ENCODE assay signal across 18 mouse cellular contexts in the genomic region with DNA sequence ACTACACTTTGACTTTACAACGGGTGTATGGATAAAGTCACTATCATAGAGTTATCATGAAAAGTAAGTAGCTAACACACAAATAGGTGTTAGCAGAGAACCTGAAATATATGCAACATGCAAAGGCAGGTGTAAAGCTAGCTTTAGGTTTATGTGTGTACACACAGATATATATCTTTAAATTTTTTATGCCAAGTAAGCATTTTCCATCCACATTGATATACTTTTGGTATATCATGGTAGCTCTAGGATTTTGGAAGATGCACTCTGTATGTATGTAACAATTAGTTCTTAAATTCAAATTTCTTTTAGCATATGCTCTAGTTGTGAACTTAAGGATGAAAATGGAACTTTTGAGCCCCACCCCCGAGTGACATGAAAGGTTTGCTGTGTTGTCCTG. TPM values are rescaled to one million over a fixed set of nuclear protein-coding genes. Genes with fewer than 3 reads are reported as not detected.
DNase-seq lines count a peak whose midpoint lies in the region; ATAC-seq and TF ChIP-seq lines count a peak whose summit lies in the region.
"Had no signal": no experiment of that assay in that cellular context is flagged by ENCODE, and none has a peak within 500 bp of the region (broad histone marks: within the 10 kb centered on the region; RNA-seq: fewer than 3 reads in every experiment).

No protein-coding gene starts in this region.

- no peak for DNase-seq in lung, postnatal 14 days
- DNase-seq in ES-E14 (ENCODE audit: low read depth, low spot score) = no peak
- DNase-seq in layer of hippocampus, postnatal 10 days (ENCODE audit: low spot score in 2 of 2) = no peak
- DNase-seq in right cerebral cortex, adult 2 months (ENCODE audit: low spot score in 2 of 2) = no peak
- DNase-seq: adrenal gland, adult 2 months; adrenal gland, postnatal 25 days; cerebellum, adult 2 months; cerebellum, postnatal 10 days; forebrain, postnatal 0 days; gastrocnemius, postnatal 14 days; heart, postnatal 36 days had no signal

- H3K9me3 ChIP-seq in lung, embryonic 15.5 days = no peaks in the 10 kb centered on the region
- no peaks in the 10 kb centered on the region for H3K9me3 ChIP-seq in ES-E14 (ENCODE audit: control insufficient read depth, insufficient read depth, low read depth, low read length)
- H3K9me3 ChIP-seq: embryonic facial prominence, embryonic 10.5 days; forebrain, embryonic 13.5 days; heart, embryonic 12.5 days had no signal

- H3K36me3 ChIP-seq in lung, embryonic 15.5 days = no peaks in the 10 kb centered on the region
- H3K36me3 ChIP-seq in ES-E14 (ENCODE audit: control insufficient read depth, insufficient read depth, low read length, poor library complexity, severe bottlenecking) (no peaks in the 10 kb centered on the region), macrophage (ENCODE audit: inconsistent target) (no peaks in the 10 kb centered on the region)
- H3K36me3 ChIP-seq: embryonic facial prominence, embryonic 10.5 days; heart, embryonic 12.5 days had no signal

- H3K9ac ChIP-seq in lung, embryonic 15.5 days = no peak overlapping the region
- H3K9ac ChIP-seq in ES-E14 (ENCODE audit: insufficient read depth, low read depth, low read length, poor library complexity, severe bottlenecking) = no peak overlapping the region
- H3K9ac ChIP-seq: forebrain, embryonic 13.5 days; forebrain, postnatal 0 days; heart, embryonic 12.5 days had no signal

- peak overlapping the region; percentile 85; the same call in 1 of the 2 replicates for H3K27ac ChIP-seq in lung, embryonic 15.5 days
- H3K27ac ChIP-seq in ES-E14 (ENCODE audit: insufficient read depth, low read depth, low read length, poor library complexity, severe bottlenecking) (no peak overlapping the region), macrophage (peak overlapping the region; percentile 15; the same call in 1 of the 2 replicates)
- H3K27ac ChIP-seq: embryonic facial prominence, embryonic 10.5 days; forebrain, embryonic 13.5 days had no signal

- no peaks in the 10 kb centered on the region for H3K27me3 ChIP-seq in lung, embryonic 15.5 days
- H3K27me3 ChIP-seq: forebrain, embryonic 13.5 days; heart, embryonic 12.5 days had no signal

- H3K4me2 ChIP-seq in lung, embryonic 15.5 days = no peak overlapping the region
- H3K4me2 ChIP-seq: forebrain, embryonic 13.5 days; heart, embryonic 12.5 days had no signal

- ATAC-seq in lung, embryonic 15.5 days (ENCODE audit: borderline replicate concordance, extremely low read depth, low FRiP score, low TSS enrichment) = no peak
- ATAC-seq: CD4-positive, CD25-positive, alpha-beta regulatory T cell, adult 4 months; forebrain, embryonic 13.5 days; forebrain, postnatal 0 days; hindbrain, embryonic 16.5 days had no signal

- H3K4me3 ChIP-seq in lung, embryonic 15.5 days = no peak overlapping the region
- H3K4me3 ChIP-seq in ES-E14 (ENCODE audit: insufficient read depth in 1 of 2, low read depth in 1 of 2, low read length in 2 of 2, poor library complexity in 1 of 2, severe bottlenecking in 1 of 2) (no peak overlapping the region), macrophage (ENCODE audit: inconsistent target) (no peak overlapping the region)
- H3K4me3 ChIP-seq: embryonic facial prominence, embryonic 10.5 days; forebrain, embryonic 13.5 days; heart, embryonic 12.5 days had no signal

- H3K4me1 ChIP-seq in lung, embryonic 15.5 days = peaks cover 69% of the 10 kb centered on the region
- H3K4me1 ChIP-seq in ES-E14 (ENCODE audit: control insufficient read depth in 2 of 2, insufficient read depth in 2 of 2, low read length in 2 of 2, poor library complexity in 1 of 2) = no peaks in the 10 kb centered on the region
- H3K4me1 ChIP-seq: forebrain, embryonic 13.5 days had no signal

- H3K79me2 ChIP-seq in macrophage (ENCODE audit: inconsistent target) = peaks cover 95% of the 10 kb centered on the region

- in situ Hi-C loops in ES-E14 (cut with MboI; ENCODE audit: low sequenced_read_pairs in 2 of 2, unreplicated experiment in 2 of 2) = loop anchor here in 1 of 2 experiments (25.0 kb wide), 1 partner anchor 918 kb away; no protein-coding TSS in a partner anchor

- 62% methylated on average over 2 of the region's 2 CpGs for WGBS in lung, embryonic 15.5 days
- WGBS in macrophage (ENCODE audit: missing documents) = 80% methylated on average over 2 of the region's 2 CpGs

TF ChIP-seq in ES-E14, 5 proteins besides CTCF, POLR2A, EP300 and RAD21:
- TF ChIP-seq MAFK (IDR thresholded peaks at IDR 0.05; ENCODE audit: insufficient read depth, low read depth, low read length) = peak; percentile 72
- no peak for TF ChIP-seq ZNF384 (IDR thresholded peaks at IDR 0.05; ENCODE audit: low read depth, low read length)

RNA-seq across cellular contexts. Expression of a gene that starts 24.0 kb away (rescaled TPM):
- 22.8 and 28.6 TPM in 2 replicates for polyA plus RNA-seq in lung, embryonic 15.5 days (2015; fragmentation: Nextera tagmentation; extraction: Ambion mirVana)
- total RNA-seq in ES-E14 (2012; rRNA removed) = 6.7 and 7.3 TPM in 2 replicates
- 1,000 to 10,000 TPM in 1 of 26 experiments, 100 to 1,000 TPM in 25; 208 to 1,027 (median 312) TPM for total RNA-seq in macrophage (2018; cell fraction: chromatin; rRNA removed)
- 100 to 1,000 TPM in 7 of 26 experiments, 10 to 100 TPM in 19; 69.6 to 234 (median 91.1) TPM for total RNA-seq in macrophage (2018; cell fraction: cytosol; rRNA removed)
- 100 to 1,000 TPM; 134 to 744 (median 260) TPM for total RNA-seq in macrophage (2018; cell fraction: nucleus; rRNA removed)
- 37.8 to 47.3 TPM (median 46.9 TPM) in 3 replicates for polyA plus RNA-seq in macrophage (2018)
- 100 to 1,000 TPM; 109 to 112 TPM for total RNA-seq in layer of hippocampus, postnatal 10 days (2021)

Comparison
In these comparisons a context has a peak if more than half of its experiments do, and no peak if none do; other contexts are left out.
1. RNA of a gene that starts 24.0 kb away (total RNA-seq): 109 to 112 TPM in layer of hippocampus, postnatal 10 days; 6.7 to 7.3 TPM in ES-E14; every median in the first group is over 10 times any median in the second.